Mouse (Mus musculus) C2C12 (cell line): ENCODE results near the gene Ccnd3.

Source experiments
- CTCF ChIP-seq: IDR thresholded peaks from one replicate; pipeline ENCODE4 v1.5.1; 2011; ENCODE audit not compliant: control insufficient read depth, insufficient read depth, insufficient read length
- MAX ChIP-seq: IDR thresholded peaks from one replicate; pipeline ENCODE4 v1.6.1; 2011; ENCODE audit warnings: mild to moderate bottlenecking, control low read depth
- MYOD1 ChIP-seq: IDR thresholded peaks from one replicate; pipeline ENCODE4 v1.6.1; 2011; ENCODE audit warnings: low read depth; ENCODE audit not compliant: control insufficient read depth, insufficient read length
- USF1 ChIP-seq: IDR thresholded peaks from one replicate; pipeline ENCODE4 v1.6.1; 2011; ENCODE audit warnings: low read depth, mild to moderate bottlenecking, control low read depth, moderate library complexity

DNA sequence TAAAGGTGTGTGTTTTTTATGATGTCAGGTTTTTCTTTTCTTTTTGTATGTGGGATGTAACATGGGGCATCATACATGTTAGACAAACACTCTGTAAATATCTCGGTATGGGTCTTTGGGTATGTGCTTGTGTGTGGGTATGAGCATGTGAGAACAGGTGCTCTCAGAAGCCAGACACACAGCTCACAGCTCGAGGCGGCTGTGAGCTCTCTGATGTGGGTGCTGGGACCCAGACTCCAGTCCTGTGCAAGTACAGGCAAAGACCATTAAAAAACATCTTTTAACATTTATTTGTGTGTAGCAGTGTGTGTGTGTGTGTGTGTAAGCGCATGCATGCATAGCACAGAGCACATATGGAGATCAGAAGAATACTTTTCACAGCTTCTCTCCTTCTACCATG, 34.3 kb downstream of the Ccnd3 start:
- TF ChIP-seq CTCF (no peak), MAX (no peak), USF1 (no peak), MYOD1 (no peak)
